Mouse (Mus musculus) adrenal gland, adult 10 weeks (tissue): ENCODE data around the gene Zfp825. TPM values are rescaled to one million over a fixed set of nuclear protein-coding genes. Genes with fewer than 3 reads are reported as not detected.

Experiments
- polyA plus RNA-seq: library from polyadenylated mRNA; stranded (reverse); fragments of 350-450 nt; fragmentation: Illumina TruSeq; extraction: RNeasy Lipid Tissue Mini Kit (QIAGEN cat#74804); gene quantifications from one replicate; pipeline ENCODE4 v1.2.3, GENCODE M21; 2014; ENCODE audit warnings: low read depth, low replicate concordance

Gene Zfp825
- polyA plus RNA-seq, result 88.5 TPM

GRCm38 (mm10) chr13:74493911-74494679 lies at the start of gene Zfp825:
Zfp825 (minus strand) TSS chr13:74493992.

Other genes starting within 250 kb of the Zfp825 start
- gene Ahrr, start 201.7 kb downstream of the Zfp825 start, polyA plus RNA-seq, result 2.2 TPM
- 241 TPM for gene Pdcd6, start 176.4 kb downstream of the Zfp825 start, polyA plus RNA-seq
- 535 TPM for gene Sdha, start 143.7 kb downstream of the Zfp825 start, polyA plus RNA-seq
- 35.6 TPM for gene Ccdc127, start 143.7 kb downstream of the Zfp825 start, polyA plus RNA-seq
- 1.8 TPM for gene Lrrc14b, start 130.0 kb downstream of the Zfp825 start, polyA plus RNA-seq
- gene Zfp72, start 103.2 kb downstream of the Zfp825 start, polyA plus RNA-seq, result 22.9 TPM
- 9.7 TPM for gene Ftl1-ps1, start 94.3 kb downstream of the Zfp825 start, polyA plus RNA-seq
- gene Erap1, start 145.6 kb upstream of the Zfp825 start, polyA plus RNA-seq, result 191 TPM